Mouse (Mus musculus): Measurements from ENCODE around the gene Btn2a2.

DNA sequence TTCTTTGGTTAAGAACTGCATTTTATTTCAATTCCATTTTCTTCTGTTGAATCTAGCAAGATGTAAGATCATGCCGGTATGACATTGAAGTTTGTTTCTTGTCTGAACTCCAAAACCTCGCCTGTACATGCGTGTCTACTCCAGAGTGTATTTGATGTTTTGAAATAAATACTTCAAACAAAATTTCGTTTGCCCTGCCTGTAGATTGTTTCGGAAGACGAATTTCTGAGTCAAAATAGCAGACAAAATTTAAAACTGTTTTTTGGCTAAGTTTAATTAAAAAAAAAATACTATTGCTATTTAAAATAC is 29.6 kb upstream of the Btn2a2 start:
- TF ChIP-seq CTCF (IDR thresholded peaks at IDR 0.05; ENCODE audit: borderline replicate concordance, control insufficient read depth, extremely low read depth, insufficient read depth, low read length, poor library complexity), result no peak
- no peak for TF ChIP-seq POLR2A (IDR thresholded peaks at IDR 0.05; ENCODE audit: control insufficient read depth, extremely low read depth, insufficient read depth, low read length, poor library complexity)

All from thymus, adult 2 months (tissue).